Mouse (Mus musculus) telencephalon, adult 2 months (tissue): ENCODE measurements around the gene Grin2d.

Source experiments
- DNase-seq: peaks from one replicate; pipeline ENCODE4 v3.0.0-alpha.2; 2011; ENCODE audit warnings: low read depth, low spot score

The Grin2d gene

DNA sequence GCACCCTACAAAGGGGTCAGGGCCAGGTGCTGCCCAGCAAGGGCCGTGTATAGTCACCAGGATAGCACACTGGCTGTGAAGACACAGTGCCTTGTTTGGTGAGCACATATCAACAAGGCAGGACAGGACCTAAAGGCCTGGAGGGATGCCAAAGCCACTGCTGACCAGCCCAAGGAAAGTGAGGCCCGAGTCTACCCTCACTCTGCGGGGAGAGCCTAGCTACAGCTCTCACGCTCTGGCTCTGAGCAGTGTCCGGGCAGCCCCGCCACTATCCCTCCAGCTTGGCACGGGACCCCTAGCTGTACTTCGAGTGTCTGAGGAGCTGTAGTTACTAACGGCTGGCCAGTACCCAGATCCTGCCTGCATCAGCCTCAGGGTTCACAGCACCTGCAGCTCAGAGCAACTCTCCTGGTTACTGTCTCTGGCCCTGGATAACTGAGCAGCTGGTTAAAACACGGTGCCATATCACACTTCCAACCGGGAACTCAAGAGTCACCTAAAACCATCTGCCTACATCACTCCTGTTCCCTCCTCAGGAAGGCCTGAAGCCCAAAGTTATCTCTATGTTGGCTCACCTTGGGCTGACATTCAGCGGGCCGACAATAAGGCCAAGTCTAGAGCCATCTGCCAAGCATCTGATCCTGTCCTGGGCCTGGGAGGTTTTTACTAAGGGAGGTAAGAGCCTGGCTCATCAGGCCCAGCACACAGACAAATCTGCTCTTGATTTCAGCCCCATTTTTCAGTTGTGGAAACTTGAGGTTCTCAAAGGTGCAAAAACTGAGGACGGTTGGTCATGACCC is 68.7 kb downstream of the Grin2d start:
- no peak for DNase-seq

DNA sequence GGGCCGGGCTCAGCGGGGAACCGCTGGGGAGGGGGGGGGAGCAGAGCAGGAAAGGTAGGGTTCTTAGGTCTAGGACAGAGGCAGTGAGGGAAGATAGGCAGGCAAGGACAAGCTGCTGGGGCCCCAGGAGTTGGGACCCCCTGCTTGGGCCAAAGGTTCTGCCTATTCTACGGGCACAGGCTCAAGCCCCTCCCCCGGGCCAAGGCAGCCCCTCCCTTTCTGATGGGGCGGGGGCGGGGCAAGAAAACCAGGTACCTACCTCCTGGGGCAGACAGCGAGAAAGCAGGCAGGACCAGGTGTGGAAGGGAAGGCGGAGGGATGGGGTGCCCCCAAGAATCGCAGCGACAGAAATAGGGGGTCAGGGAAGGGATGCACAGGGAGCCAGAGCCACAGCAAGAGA is 69.7 kb downstream of the Grin2d start:
- no peak for DNase-seq

DNA sequence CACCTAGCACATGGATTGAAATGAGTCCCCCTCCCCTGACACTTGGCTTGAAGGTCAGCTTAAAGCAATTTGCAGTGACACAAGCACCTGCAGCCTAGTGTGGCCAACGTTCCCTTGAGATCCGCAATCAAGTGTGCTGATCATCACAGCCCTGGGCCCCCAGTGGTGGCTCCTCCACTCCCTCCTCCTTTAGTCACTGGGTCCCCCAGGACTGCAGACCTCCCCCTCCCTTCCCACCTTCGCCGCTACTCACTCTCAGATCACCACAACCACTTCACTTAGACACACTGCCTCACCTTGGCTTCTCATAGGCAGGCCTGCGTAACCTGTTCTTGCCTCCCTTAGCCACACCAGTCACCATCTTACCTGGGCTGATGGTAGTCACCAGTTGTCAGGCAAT is 72.2 kb downstream of the Grin2d start:
- DNase-seq: no peak

DNA sequence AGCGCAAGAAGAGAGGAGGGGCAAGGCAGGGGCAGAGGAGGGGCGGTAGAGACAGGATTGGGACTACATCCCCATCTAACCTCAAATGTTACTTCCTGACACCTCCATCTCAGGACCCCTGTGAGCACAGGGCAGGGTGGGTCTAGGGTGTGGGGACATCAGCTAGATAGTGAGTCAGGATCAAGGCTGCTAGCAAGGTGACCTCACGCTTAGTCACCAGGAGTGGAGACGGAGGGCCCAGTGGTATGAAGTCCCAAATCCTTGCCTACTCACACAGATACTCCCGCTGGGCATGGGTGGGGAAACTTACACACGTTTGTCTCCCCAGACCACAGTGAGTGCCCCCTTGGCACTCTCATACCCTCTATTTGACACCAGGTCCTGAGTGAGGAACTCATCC is 75.6 kb downstream of the Grin2d start:
- no peak for DNase-seq

DNA sequence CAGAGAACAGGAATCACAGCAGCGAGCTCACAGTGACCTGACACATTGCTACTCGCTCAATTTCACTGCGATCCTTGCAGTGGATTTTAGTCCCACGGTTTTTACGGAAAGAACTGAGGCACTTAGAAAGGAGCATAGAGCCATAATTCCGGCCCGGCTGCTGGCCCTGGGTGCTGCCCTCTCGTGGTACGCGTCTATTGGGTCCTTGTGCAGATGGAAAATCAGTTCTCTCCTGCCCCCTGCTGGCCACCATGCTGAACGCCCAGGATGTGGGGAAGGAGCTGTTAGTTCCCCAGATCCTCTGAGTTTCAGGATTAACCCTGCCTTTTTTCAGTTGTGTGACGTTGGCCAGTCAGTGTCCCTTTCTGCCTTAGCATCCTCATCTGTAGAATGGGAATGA is 76.8 kb downstream of the Grin2d start:
- DNase-seq: peak; percentile 87

DNA sequence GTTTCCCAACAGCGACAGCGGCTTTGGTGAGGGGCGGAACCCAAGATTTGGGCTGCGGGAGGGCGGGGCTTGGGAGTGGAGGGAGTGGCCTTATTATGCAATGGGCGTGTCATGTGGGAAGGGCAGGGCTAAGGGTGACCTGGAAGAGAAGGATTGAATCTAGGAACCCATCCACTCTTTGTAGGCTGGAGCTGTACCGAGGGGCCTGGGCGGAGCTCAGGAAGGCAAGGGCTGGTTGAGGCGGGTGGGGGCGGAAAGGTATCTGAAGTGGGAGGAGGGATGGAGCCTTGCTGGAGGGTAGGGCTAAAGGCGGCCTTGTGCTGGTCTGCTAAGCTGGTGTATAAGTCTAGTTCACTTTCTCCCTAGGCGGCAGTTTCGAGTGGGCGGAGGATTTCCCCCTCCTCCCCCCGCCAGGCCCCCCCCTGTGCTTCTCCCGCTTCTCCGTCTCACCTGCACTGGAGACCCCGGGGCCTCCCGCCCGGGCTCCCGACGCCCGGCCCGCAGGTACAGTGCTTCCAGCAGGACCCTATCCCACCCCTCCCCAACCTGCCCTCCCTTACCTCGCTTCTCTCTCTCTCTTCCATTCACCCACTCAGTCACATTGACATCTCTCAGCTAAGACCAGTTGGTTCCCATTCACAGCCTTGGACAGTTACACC is 77.5 kb downstream of the Grin2d start:
- DNase-seq: no peak

DNA sequence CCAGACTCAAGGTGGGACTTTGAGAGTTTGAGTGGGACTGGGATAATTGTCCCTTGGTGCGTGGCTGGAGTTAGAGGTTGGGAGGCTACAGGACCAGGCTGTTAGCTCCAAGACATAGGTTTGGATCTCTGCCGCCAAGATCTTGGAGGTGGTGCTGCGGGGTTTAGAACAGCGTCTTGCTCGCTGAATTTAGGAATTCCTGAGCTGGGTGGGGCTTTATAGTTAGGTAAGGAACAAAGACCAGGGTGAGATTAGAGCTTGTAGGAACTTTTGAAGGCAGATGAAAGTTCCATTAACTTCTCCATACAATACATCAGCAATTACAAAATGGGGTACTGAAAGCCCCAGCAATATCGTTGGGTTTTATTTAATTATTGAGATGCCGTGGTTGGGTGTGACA is 78.2 kb downstream of the Grin2d start:
- DNase-seq: no peak

DNA sequence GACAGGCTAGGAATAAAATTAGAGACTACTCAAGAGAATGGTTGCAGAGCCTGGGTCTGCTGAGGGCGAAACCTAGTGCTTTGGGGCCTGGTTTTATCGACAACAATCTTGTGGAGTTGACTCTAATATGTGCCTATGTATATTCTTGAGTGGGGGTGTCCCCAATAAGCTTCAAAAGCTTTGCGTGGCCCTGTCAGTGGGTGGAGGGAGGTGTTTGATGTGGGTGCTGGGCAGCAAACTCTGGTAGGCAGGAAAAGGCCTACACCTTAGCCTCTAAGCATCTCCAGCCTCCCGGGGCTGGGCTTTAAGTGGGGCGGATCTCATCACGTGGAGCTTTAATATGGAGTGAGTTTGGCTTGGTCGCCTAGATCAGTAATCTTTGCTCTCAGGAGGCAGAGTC is 79.2 kb downstream of the Grin2d start:
- no peak for DNase-seq

DNA sequence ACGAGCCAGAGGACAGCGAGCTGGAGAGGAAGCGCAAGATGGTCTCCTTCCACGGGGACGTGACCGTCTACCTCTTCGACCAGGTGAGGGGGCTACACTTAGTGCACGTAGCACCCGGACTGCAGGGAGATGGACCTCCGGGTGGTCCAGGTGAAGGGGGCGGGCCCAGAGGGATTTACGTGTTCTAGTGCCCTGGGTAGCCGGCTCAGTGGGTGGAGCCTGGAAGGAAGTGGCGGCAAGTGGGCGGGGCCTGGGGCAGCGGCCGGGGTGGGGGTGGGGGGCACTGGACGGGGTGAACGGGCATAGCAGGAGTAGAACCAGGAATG is 79.7 kb downstream of the Grin2d start:
- DNase-seq: no peak

DNA sequence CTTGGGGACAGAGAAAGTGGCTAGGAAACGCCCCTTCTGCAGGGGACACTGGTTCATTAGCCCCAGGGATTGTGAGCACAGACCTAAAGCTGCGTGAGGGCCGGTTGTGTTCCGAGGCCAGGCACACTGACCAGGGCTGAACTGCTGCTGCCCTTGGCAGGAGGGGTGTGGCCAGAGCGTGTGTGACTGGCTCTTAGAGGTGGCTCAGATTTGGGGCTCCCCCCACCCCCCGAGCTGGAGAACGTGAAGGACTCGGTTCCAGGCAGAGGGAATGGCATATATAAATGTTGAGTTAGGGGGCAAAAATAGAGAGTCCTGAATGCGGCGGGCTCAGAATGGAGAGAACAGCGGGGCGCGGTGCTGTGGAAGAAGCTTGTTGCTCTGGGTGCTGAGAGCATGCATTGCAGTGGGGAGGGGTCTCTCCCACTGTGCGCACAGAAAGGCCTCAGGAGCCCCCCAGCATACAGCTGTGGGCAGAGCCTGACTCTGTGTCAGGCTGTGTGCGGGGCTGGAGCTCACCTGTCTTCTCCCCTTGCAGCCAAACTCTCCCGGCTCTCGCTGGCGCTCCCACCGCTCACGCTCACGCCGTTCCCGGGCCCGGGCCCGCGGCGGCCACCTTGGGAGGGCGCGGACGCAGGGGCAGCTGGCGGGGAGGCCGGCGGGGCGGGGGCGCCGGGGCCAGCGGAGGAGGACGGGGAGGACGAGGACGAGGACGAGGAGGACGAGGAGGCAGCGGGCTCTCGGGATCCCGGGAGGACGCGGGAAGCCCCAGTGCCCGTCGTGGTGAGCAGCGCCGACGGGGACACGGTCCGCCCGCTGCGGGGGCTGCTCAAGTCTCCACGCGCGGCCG is 80.3 kb downstream of the Grin2d start:
- no peak for DNase-seq

DNA sequence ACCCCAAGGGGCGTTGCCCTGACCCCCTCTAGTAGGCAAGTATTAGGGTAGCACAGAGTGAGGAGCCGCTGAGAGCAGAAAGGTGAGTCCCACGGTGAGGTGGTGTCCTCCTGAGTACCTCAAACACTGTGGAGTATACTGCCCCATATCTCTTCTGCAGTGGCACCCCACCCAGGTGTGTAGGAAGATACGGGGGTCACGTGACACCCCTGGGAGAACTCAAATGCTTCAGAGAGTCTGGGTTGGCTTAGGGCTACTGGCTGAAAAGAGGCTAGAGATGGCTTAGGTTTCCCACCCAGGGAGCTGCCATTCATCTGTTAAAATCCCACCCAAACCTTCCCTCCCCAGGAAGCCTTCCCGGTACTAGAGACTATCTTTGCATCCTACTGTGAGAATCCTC is 81.2 kb downstream of the Grin2d start:
- DNase-seq: no peak

DNA sequence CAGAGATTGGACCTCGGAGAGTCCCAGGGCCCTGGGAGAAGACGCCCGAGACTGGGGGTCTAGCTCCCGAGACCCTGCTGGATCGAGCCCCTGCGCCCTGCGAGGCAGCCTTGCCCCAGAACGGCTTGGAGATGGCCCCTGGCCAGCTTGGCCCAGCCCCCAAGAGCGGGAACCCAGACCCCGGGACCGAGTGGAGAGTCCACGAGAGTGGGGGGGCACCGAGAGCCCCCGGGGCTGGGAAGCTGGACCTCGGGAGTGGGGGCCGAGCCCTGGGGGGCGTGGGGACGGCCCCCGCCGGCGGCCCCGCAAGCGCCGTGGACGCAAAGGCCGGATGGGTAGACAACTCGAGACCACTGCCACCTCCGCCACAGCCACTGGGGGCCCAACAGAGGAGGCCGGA is 83.2 kb downstream of the Grin2d start:
- no peak for DNase-seq

DNA sequence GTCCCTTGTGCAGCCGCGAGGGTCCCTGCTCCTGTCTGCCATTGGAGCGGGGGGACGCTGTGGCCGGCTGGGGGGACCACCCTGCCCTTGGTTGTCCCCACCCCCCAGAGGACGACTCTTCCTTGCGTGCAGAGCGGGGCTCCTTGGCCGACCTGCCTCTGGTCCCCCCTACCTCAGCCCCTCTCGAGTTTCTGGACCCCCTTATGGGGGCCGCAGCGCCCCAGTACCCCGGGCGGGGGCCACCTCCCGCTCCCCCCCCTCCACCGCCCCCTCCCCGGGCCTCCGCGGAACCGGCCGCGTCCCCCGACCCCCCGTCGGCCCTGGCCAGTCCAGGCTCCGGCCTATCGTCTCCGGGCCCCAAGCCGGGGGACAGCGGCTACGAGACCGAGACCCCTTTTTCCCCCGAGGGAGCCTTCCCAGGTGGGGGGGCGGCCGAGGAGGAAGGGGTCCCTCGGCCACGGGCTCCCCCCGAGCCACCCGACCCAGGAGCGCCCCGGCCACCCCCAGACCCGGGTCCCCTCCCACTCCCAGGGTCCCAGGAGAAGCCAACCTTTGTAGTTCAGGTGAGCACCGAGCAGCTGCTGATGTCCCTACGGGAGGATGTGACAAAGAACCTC is 84.1 kb downstream of the Grin2d start:
- DNase-seq: no peak

DNA sequence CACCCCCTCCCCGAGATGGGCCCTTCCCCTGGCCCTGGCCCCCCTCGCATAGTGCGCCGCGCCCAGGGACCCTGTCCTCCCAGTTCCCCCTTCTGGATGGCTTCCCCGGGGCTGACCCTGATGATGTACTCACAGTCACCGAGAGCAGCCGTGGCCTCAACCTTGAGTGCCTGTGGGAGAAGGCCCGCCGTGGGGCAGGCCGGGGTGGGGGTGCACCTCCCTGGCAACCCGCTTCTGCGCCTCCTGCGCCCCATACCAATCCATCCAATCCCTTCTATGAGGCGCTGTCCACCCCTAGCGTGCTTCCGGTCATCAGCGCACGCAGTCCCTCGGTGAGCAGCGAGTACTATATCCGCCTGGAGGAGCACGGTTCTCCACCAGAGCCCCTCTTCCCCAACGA is 84.9 kb downstream of the Grin2d start:
- no peak for DNase-seq

DNA sequence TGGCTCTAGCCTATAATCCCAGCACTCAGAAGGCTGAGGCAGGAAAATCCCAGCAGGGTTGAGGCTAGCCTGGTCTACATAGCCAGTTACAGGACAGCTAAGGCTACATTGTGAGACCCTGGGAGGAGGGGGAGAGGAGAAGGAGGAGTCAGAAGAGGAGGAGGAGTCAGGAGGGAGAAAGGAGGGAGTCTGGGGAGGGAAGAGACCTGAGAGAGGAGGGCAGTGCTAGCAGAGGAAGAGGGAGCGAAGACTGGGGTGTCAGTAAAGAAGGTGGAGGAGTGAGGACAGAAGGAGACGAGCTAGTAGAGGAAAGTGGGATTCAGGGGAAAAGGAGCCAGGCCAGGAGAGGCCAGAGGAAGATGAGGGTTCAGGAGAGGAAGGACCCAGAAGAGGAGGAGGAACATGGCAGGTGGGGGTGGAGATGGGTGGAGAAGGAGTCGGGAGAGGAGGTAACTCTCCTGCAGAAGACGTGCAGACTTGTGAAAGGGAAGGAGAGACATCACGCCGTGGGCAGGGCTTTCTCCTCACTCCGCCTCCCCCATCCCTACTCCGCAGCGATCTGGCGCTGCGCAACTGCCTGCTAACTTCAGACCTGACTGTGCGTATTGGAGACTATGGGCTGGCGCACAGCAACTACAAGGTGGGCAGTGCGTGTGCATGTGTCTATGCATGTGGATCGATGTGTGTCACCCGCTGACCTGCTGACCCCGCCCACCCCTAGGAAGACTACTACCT is 86.3 kb downstream of the Grin2d start:
- DNase-seq: no peak

DNA sequence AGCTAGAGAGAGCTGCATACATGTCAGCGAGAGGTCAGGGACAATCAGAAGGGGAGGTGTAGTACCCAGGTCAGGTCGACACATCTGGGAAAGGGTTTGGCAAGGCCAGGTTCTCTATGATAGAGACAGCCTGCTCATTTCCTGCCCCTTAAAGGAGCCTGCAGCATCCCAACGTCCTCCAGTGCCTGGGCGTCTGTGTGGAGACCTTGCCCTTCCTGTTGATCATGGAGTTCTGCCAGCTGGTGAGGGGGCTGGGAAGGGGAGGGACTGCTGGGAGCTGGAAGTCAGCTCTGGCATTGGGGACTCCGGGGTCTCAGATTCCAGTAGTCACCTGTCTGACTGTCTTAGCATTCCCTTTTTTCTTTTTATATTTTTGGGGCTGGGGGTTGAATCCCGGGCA is 87.5 kb downstream of the Grin2d start:
- DNase-seq: no peak

DNA sequence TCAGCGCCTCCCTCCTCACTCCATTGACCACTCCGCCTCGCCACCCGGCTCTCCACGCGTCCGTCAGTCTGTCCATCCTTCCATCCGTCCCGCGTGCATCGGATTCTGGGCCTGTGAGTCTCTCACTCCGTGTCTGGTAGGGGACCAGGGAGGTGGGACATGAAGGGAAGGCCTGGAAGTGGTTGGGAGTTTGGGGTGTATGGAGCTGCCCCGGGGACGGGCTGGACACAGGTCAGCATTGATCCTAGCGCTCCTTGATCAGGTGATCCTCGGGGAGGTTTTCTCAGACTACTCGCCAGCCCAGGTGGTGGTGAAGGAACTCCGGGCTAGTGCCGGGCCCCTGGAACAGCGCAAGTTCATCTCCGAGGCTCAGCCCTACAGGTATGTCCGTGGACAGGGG is 90.5 kb downstream of the Grin2d start:
- DNase-seq: no peak

DNA sequence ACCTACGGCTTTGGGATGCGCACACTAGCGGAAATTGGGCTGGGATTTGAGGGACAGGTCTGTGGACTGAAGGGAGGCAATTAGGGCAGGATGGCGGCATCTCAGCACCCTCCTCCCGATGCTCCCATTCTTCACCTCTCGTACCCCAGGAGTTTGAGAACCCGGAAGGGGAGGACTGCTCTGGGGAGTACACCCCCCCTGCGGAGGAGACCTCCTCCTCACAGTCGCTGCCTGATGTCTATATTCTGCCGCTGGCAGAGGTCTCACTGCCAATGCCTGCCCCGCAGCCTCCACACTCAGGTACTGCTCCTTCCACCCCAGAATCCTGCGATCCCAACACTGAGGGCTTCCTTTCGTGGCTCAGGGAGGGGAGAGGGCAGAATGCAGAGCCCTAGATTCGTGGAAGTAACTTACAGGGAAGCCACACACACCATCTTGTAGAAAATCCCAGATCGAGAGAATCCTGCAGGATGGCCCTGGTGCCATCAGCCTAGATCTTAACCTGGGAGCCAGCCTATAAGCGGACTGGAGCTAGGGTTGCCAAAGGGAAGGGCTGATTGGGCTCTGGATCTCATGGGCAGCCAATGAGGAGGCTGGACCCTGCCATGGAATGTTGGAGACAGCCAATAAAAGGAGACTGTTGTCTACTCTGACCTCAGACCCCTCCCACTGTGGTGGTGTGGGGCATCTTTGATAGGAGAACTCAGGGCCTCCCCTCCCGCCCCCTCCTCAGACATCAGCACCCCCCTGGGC is 91.3 kb downstream of the Grin2d start:
- peak; percentile 74 for DNase-seq

DNA sequence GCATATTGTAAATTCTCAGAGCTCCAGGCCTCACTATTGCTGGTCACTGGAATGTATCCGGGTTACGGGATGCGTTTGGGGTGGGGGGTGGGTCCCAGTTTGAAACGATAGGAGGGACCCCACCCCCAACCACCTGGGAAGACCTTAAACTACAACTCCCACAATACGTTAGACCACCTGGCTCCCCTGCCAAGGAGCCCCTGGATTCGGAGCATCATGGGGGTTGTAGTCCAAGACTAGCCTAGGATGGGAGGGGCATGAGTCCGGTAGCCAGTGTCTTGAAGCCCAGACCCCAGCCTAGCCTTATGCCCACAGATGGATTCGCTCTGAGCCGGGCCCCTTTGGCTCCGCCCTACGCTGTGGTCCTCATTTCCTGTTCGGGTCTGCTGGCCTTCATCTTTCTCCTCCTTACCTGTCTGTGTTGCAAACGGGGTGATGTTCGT is 92.0 kb downstream of the Grin2d start:
- DNase-seq: no peak

DNA sequence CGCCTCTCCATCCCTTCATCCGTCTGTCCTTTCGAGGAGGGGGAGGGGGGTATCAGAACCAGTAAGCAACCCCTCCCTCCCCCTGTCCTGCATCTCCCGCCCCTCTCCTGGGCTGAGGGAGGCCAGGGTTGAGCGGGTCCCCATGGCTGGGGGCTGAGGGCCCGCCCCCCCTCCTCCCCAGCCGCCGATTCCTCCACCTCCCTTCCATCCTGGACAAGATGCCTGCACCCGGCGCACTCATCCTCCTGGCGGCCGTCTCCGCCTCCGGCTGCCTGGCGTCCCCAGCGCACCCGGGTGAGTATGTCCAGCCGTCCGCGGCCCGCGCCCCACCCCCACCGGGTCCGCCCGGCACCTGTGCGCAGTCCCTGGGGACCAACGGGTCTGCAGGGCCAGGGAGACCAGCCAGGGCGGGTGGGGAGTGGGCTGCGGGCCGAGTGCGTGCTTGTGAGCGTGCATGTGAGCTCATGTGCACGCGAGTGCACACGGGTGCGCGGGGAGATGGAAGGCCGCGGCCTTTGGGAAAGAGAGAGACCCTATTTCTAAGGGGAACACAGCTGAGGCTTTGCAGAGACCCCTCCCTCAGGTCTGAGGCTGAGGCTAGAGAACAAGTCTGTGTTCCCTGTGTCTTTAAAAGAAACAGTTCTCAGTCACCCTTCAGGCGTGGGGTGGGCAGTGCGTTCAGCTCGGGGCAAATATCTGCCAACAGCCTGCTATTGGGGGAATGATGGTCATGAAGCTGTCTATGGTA is 92.6 kb downstream of the Grin2d start:
- DNase-seq: no peak
